In genomic region chr2:70708986-70709730, GRCm38 (mm10) we compare ENCODE assay signal across 8 mouse cellular contexts. TPM values are rescaled to one million over a fixed set of nuclear protein-coding genes. Genes with fewer than 3 reads are reported as not detected.
"Had no signal": no experiment of that assay in that cellular context is flagged by ENCODE, and none has a peak within 500 bp of the region (broad histone marks: within the 10 kb centered on the region; RNA-seq: fewer than 3 reads in every experiment).

No protein-coding gene starts in this region.

- DNase-seq: kidney, adult 8-10 months; kidney, postnatal 36 days; layer of hippocampus, adult 9-11 months; layer of hippocampus, postnatal 36 days; left cerebral cortex, postnatal 4 days; lung, adult 18-20 months had no signal

- ATAC-seq: intestine, postnatal 0 days; midbrain, embryonic 13.5 days had no signal

RNA-seq across cellular contexts. Expression of gene Gm26558, which starts 47.2 kb away (rescaled TPM):
- total RNA-seq: layer of hippocampus, postnatal 36 days had no signal
